Mouse (Mus musculus): ENCODE measurements at regions not wholly inside any gene's neighbourhood (a gene's known extent, or its start where the extent isn't known, plus 50 kb on each side); places are given as distances from the start of the nearest gene placed in this dataset.

DNA sequence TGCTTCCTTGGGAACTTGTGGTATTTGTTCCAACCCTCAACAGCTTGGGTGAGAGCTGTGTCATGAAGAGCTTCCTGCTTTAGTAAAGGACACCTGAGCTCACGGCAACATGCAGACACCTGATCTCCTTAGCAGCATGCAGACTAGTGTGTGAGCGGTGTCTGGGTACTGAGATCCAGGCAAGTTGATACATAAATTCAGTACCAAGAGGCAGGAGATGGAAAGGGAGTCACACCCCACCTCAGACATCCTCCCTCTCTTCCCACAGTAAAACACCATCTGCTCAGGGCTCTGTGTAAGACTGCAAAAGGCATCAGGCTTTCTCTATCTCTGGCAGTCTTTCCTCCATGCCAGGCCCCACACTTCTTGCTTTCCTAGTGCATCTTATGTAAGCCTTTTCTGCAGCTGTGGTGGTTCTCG is 141.3 kb downstream of the Efnb2 start:
- no peak for TF ChIP-seq CTCF (IDR thresholded peaks at IDR 0.05; ENCODE audit: extremely low read depth, insufficient read depth, insufficient read length, insufficient replicate concordance)
- TF ChIP-seq POLR2A (IDR thresholded peaks at IDR 0.05; ENCODE audit: low read depth, low read length), result no peak
